Mouse (Mus musculus) thymus, adult 2 months (tissue): ENCODE data around the gene Uap1l1. TPM values are rescaled to one million over a fixed set of nuclear protein-coding genes. Genes with fewer than 3 reads are reported as not detected.

Experiments used
- DNase-seq: peaks from one replicate; pipeline ENCODE4 v3.0.0; 2021
- H3K27ac ChIP-seq: fragments of 200-500 bp; 2 replicates; pipeline ENCODE4 v1.5.1; 2012; ENCODE audit warnings: low read length, control low read depth; ENCODE audit not compliant: control insufficient read depth, insufficient read depth
- H3K27me3 ChIP-seq: fragments of 200-500 bp; 2 replicates; pipeline ENCODE4 v1.6.1; 2012; ENCODE audit warnings: mild to moderate bottlenecking, low read length, moderate library complexity, mixed read lengths; ENCODE audit not compliant: control insufficient read depth, insufficient read depth
- H3K36me3 ChIP-seq: fragments of 200-500 bp; 2 replicates; pipeline ENCODE4 v1.6.1; 2012; ENCODE audit warnings: mild to moderate bottlenecking, low read length, moderate library complexity; ENCODE audit not compliant: control insufficient read depth, insufficient read depth
- H3K4me1 ChIP-seq: fragments of 200-500 bp; replicated peaks from 2 replicates; pipeline ENCODE4 v1.6.1; 2012; ENCODE audit warnings: low read length; ENCODE audit not compliant: control insufficient read depth, insufficient read depth
- H3K4me3 ChIP-seq: fragments of 200-500 bp; 2 replicates; pipeline ENCODE4 v1.5.1; 2012; ENCODE audit warnings: mild to moderate bottlenecking, low read length, control low read depth, moderate library complexity; ENCODE audit not compliant: control insufficient read depth, insufficient read depth
- CTCF ChIP-seq: fragments of 200-500 bp; IDR thresholded peaks from 2 replicates; pipeline ENCODE4 v1.5.1; 2012; ENCODE audit warnings: mild to moderate bottlenecking, control low read depth, low read length, moderate library complexity, borderline replicate concordance; ENCODE audit not compliant: control insufficient read depth, poor library complexity, insufficient read depth; ENCODE audit errors: extremely low read depth
- POLR2A ChIP-seq: fragments of 200-500 bp; IDR thresholded peaks from 2 replicates; pipeline ENCODE4 v1.6.1; 2012; ENCODE audit warnings: mild to moderate bottlenecking, low read length, control low read depth, moderate library complexity; ENCODE audit not compliant: control insufficient read depth, poor library complexity, insufficient read depth; ENCODE audit errors: extremely low read depth
- WGBS: fragments of 180-500 bp; shearing (Covaris S2); methylation state at CpG from one replicate; pipeline ENCODE4 v1.1.7; 2018; 5-methylcytosine and 5-hydroxymethylcytosine counted together
- polyA plus RNA-seq: library from polyadenylated mRNA; depleted of rRNA; stranded (reverse); fragments of >200 nt; gene quantifications from 2 replicates; pipeline ENCODE4 v1.2.3, GENCODE M21; 2012; rRNA removed

Gene Uap1l1
- polyA plus RNA-seq, 1 experiment, result 24.4 TPM

GRCm38 (mm10) chr2:25320084-25320483, 45.4 kb downstream of the Uap1l1 start:
- TF ChIP-seq CTCF (no peak), POLR2A (no peak)

GRCm38 (mm10) chr2:25318971-25319773, 46.3 kb downstream of the Uap1l1 start, which contains the start of gene Grin1:
Gene Grin1, minus strand, starts transcription at chr2:25319187.
- H3K4me1 ChIP-seq, result peaks cover 8% of the 10 kb centered on the region
- 13% methylated on average over 58 of the region's 58 CpGs for WGBS
- no peaks in the 10 kb centered on the region for H3K36me3 ChIP-seq
- H3K27me3 ChIP-seq, result no peaks in the 10 kb centered on the region; the same call in 1 of the 2 replicates
- H3K27ac ChIP-seq, result no peak within 1 kb of the TSS
- H3K4me3 ChIP-seq, result no peak within 1 kb of the TSS
- TF ChIP-seq CTCF, result no peak
- TF ChIP-seq POLR2A, result no peak
- DNase-seq, result peak; percentile 63

More at GRCm38 (mm10) chr2:25320084-25320483, 45.4 kb downstream of the Uap1l1 start:
- Histone ChIP-seq H3K27ac (no peak overlapping the region), H3K27me3 (no peaks in the 10 kb centered on the region; the same call in 1 of the 2 replicates), H3K4me1 (peaks cover 8% of the 10 kb centered on the region), H3K4me3 (no peak overlapping the region), H3K36me3 (no peaks in the 10 kb centered on the region)
- WGBS, result 37% methylated on average over 2 of the region's 2 CpGs
- DNase-seq, result no peak

DNA sequence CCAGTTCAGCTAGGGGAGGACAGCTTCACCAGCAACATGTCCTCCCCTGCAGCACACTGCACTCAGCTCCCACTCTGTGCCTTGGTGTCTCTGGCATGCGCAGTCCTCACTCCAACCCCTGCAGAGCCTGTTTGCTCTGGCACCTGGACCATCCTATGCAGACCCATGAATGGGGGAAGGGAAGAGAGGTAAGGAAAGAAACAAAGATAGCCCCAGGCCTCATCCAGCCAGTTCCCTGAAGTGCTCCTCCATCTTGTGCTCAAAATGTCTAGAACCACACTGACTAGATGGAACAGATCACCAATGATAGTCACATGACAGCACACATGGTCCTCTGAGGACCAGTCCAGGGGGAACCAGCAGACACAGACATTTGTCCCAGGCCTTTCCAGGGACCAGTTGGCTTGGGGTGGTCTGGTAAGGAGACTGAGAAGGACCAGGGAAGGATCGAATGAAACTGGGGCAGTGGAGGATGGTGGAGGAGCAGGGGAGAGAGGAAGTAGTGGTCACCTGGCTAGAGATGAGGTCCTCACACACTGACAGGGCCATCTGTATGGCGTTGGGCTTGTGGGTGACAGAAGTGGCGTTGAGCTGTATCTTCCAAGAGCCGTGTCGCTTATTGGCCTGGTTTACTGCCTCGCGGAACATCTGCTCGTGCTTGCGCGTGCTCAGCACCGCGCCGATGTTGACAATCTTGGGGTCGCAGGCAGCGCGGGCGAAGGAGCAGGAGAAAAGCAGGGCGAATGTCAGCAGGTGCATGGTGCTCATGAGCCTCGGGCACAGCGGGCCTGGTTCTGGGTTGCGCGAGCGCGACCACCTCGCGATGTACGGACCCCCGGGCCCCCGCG, 47.1 kb downstream of the Uap1l1 start:
- TF ChIP-seq POLR2A, result no peak
- no peak for TF ChIP-seq CTCF
- H3K27ac ChIP-seq, result no peak overlapping the region
- DNase-seq, result no peak
- no peaks in the 10 kb centered on the region; the same call in 1 of the 2 replicates for H3K27me3 ChIP-seq
- H3K36me3 ChIP-seq, result no peaks in the 10 kb centered on the region
- no peak overlapping the region for H3K4me3 ChIP-seq
- WGBS, result 9% methylated on average over 31 of the region's 31 CpGs
- H3K4me1 ChIP-seq, result peaks cover 8% of the 10 kb centered on the region

DNA sequence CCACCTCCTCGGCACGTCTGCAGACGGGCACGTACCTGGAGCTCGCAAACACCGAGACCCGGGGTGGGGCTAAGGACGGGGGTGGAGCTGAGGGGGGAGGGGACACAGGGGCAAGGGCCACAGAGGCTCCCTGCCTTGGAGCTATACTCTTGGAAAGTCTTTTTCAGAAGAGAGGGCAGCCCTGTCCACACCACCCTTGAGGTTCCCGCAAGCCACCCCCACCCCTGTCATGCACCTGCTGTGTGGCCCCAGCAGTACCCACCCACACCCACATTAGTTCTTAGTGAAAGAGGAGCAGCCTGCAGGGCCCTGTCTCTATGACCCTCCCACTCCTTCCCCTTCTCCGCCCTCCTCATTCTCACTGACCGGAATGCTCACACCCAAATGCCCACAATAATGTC, 54.0 kb downstream of the Uap1l1 start:
- no peak for DNase-seq
- Histone ChIP-seq H3K27me3 (peaks cover 9% of the 10 kb centered on the region; the same call in 1 of the 2 replicates), H3K4me1 (no peaks in the 10 kb centered on the region), H3K4me3 (no peak overlapping the region), H3K36me3 (no peaks in the 10 kb centered on the region), H3K27ac (no peak overlapping the region)
- TF ChIP-seq CTCF, result no peak
- TF ChIP-seq POLR2A, result no peak
- WGBS, result 9% methylated on average over 11 of the region's 11 CpGs

DNA sequence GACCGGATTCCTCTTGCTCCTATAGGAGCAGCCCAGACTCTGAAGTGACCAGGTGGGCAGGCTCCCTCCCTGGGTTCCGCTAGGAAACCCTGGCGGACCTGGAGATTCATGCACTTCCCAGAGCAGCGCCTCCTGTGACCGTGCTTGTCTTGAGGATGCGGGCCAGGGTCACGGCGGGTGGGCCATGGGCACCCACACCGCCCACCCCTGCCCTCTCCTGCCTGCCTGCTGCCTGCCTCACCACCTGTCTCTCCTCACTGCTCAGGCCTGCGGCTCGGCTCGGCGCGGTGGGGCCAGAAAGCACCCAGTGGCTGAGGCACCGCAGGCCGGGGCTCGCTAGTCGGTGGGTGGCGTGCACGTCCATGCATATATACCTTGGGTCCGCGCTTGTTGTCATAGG, 54.5 kb downstream of the Uap1l1 start:
- no peaks in the 10 kb centered on the region for H3K4me1 ChIP-seq
- no peak overlapping the region for H3K27ac ChIP-seq
- H3K36me3 ChIP-seq, result no peaks in the 10 kb centered on the region
- no peak overlapping the region for H3K4me3 ChIP-seq
- no peak for DNase-seq
- 6% methylated on average over 22 of the region's 22 CpGs for WGBS
- no peak for TF ChIP-seq CTCF
- TF ChIP-seq POLR2A, result no peak
- H3K27me3 ChIP-seq, result peaks cover 9% of the 10 kb centered on the region; the same call in 1 of the 2 replicates

DNA sequence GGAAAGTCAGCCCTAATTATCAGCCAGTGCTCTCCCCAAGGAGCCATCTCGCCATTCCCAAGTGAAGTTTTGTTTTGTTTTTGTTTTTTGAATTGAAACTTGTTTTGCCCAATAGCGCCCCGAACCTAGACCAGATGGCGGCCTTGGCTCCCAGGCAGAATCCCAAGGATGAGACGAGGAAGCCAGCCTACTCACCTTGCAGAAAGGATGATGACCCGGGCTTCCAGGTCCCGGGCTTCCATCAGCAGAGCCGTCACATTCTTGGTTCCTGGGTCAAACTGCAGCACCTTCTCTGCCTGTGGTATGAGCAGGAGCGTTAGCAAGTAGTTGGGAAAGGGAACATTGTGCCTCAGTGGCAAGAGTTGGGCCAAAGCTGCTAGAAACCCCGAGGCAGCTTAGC, 55.3 kb downstream of the Uap1l1 start:
- no peaks in the 10 kb centered on the region for H3K36me3 ChIP-seq
- DNase-seq, result no peak
- peaks cover 2% of the 10 kb centered on the region for H3K4me1 ChIP-seq
- H3K27ac ChIP-seq, result no peak overlapping the region
- WGBS, result 60% methylated on average over 10 of the region's 10 CpGs
- peaks cover 9% of the 10 kb centered on the region; the same call in 1 of the 2 replicates for H3K27me3 ChIP-seq
- no peak for TF ChIP-seq POLR2A
- no peak for TF ChIP-seq CTCF
- H3K4me3 ChIP-seq, result no peak overlapping the region

Other genes with a start within 250 kb of the Uap1l1 start
- gene Nrarp, start 184.9 kb downstream of the Uap1l1 start, polyA plus RNA-seq, result 13.7 and 16.9 TPM in 2 replicates
- gene Tor4a, start 168.8 kb downstream of the Uap1l1 start, polyA plus RNA-seq, result 90.6 and 94.7 TPM in 2 replicates
- 105 and 115 TPM in 2 replicates for gene Nelfb, start 154.2 kb downstream of the Uap1l1 start, polyA plus RNA-seq
- gene Stpg3, start 151.0 kb downstream of the Uap1l1 start, polyA plus RNA-seq, result 0.12 TPM in 1 of 2 replicates, not detected in the other
- 0.11 and 0.12 TPM in 2 replicates for gene Fam166a, start 146.9 kb downstream of the Uap1l1 start, polyA plus RNA-seq
- 613 and 694 TPM in 2 replicates for gene Tubb4b, start 141.0 kb downstream of the Uap1l1 start, polyA plus RNA-seq
- gene Slc34a3, start 131.3 kb downstream of the Uap1l1 start, polyA plus RNA-seq, result 0.05 and 0.15 TPM in 2 replicates
- gene Rnf224, start 128.9 kb downstream of the Uap1l1 start, polyA plus RNA-seq, result 0.05 TPM in 1 of 2 replicates, not detected in the other
- 3.6 and 4.5 TPM in 2 replicates for gene Rnf208, start 123.4 kb downstream of the Uap1l1 start, polyA plus RNA-seq
- gene Cysrt1, start 123.2 kb downstream of the Uap1l1 start, polyA plus RNA-seq, result 1.6 and 2.1 TPM in 2 replicates
- 41.1 and 43.0 TPM in 2 replicates for gene AL732309.1, start 118.8 kb downstream of the Uap1l1 start, polyA plus RNA-seq
- gene Tmem203, start 110.2 kb downstream of the Uap1l1 start, polyA plus RNA-seq, result 66.1 and 79.1 TPM in 2 replicates
- 24.4 and 25.9 TPM in 2 replicates for gene Tprn, start 103.1 kb downstream of the Uap1l1 start, polyA plus RNA-seq
- gene Ssna1, start 93.2 kb downstream of the Uap1l1 start, polyA plus RNA-seq, result 164 and 182 TPM in 2 replicates
- 141 and 144 TPM in 2 replicates for gene Anapc2, start 93.2 kb downstream of the Uap1l1 start, polyA plus RNA-seq
- gene Tmem210, start 77.5 kb downstream of the Uap1l1 start, polyA plus RNA-seq, result 0.35 TPM in 1 of 2 replicates, not detected in the other
- 1.0 and 1.6 TPM in 2 replicates for gene Lrrc26, start 75.8 kb downstream of the Uap1l1 start, polyA plus RNA-seq
- gene Grin1, start 46.5 kb downstream of the Uap1l1 start, polyA plus RNA-seq, result 0.50 TPM in 2 replicates
- gene Man1b1, start 33.3 kb downstream of the Uap1l1 start, polyA plus RNA-seq, result 23.1 and 26.3 TPM in 2 replicates
- gene Dpp7, start 9.3 kb downstream of the Uap1l1 start, polyA plus RNA-seq, result 24.5 and 25.6 TPM in 2 replicates
- gene Sapcd2, start 6.6 kb upstream of the Uap1l1 start, polyA plus RNA-seq, result 29.7 and 45.2 TPM in 2 replicates
- gene Entpd2, start 30.2 kb upstream of the Uap1l1 start, polyA plus RNA-seq, result 11.7 and 14.0 TPM in 2 replicates
- gene Npdc1, start 33.7 kb upstream of the Uap1l1 start, polyA plus RNA-seq, result 28.4 and 30.8 TPM in 2 replicates
- gene Fut7, start 57.6 kb upstream of the Uap1l1 start, polyA plus RNA-seq, result 1.9 and 2.0 TPM in 2 replicates
- gene Abca2, start 63.0 kb upstream of the Uap1l1 start, polyA plus RNA-seq, result 86.6 and 100 TPM in 2 replicates
- gene Clic3, start 91.2 kb upstream of the Uap1l1 start, polyA plus RNA-seq, result 11.6 and 17.3 TPM in 2 replicates
- 165 and 192 TPM in 2 replicates for gene Paxx, start 95.4 kb upstream of the Uap1l1 start, polyA plus RNA-seq
- gene Ptgds, start 104.4 kb upstream of the Uap1l1 start, polyA plus RNA-seq, result 4.4 and 13.8 TPM in 2 replicates
- not detected in 2 replicates for gene Lcn12, start 128.2 kb upstream of the Uap1l1 start, polyA plus RNA-seq
- 59.2 and 77.5 TPM in 2 replicates for gene Fbxw5, start 135.1 kb upstream of the Uap1l1 start, polyA plus RNA-seq
- 4.7 and 5.0 TPM in 2 replicates for gene C8g, start 136.0 kb upstream of the Uap1l1 start, polyA plus RNA-seq
- gene Traf2, start 181.3 kb upstream of the Uap1l1 start, polyA plus RNA-seq, result 47.7 and 49.9 TPM in 2 replicates
- gene Edf1, start 192.2 kb upstream of the Uap1l1 start, polyA plus RNA-seq, result 142 and 152 TPM in 2 replicates
- 18.9 and 25.8 TPM in 2 replicates for gene Mamdc4, start 209.2 kb upstream of the Uap1l1 start, polyA plus RNA-seq
- gene Phpt1, start 209.5 kb upstream of the Uap1l1 start, polyA plus RNA-seq, result 73.6 and 94.7 TPM in 2 replicates
- 7.0 and 7.4 TPM in 2 replicates for gene Ajm1, start 216.1 kb upstream of the Uap1l1 start, polyA plus RNA-seq
- gene Rabl6, start 242.8 kb upstream of the Uap1l1 start, polyA plus RNA-seq, result 83.4 and 89.6 TPM in 2 replicates